Mouse (Mus musculus): ENCODE measurements around the gene Lypd6b. TPM values are rescaled to one million over a fixed set of nuclear protein-coding genes. Genes with fewer than 3 reads are reported as not detected.

Lypd6b gene
- polyA plus RNA-seq, 1 experiment from 2014 or later, result 0.92 TPM

DNA sequence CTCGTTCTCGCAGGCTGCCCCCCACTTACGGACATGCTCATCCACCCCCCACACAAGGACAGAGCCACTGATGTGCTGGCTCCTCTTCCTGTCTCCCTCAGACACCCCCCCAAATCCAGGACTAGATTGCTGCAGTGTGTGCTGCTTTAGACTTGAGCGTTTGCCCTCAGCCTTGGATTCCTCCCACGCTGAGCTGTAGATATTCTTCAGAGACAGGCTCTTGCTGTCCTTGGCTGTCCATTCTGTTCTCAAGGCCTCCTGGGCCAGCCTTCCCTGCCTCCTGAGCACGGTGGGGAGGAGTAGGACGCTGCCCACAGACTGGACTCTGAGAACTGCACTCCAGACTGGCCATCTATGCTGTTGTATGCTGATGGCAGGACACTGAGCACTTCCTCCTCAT is 40.5 kb upstream of the Lypd6b start:
- Histone ChIP-seq H3K9me3 (ENCODE audit: control insufficient read depth, low read length) (no peaks in the 10 kb centered on the region), H3K27ac (ENCODE audit: low read depth, low read length) (no peak overlapping the region), H3K4me3 (ENCODE audit: low read depth, low read length) (no peak overlapping the region), H3K4me1 (replicated peaks; ENCODE audit: control insufficient read depth, insufficient read depth, low read length) (no peaks in the 10 kb centered on the region), H3K4me2 (ENCODE audit: low read depth, low read length, severe bottlenecking) (no peak overlapping the region), H3K36me3 (ENCODE audit: control insufficient read depth, insufficient read depth, low read length) (peaks cover 7% of the 10 kb centered on the region; the same call in 1 of the 2 replicates), H3K27me3 (ENCODE audit: control insufficient read depth, insufficient read depth, low read length) (no peaks in the 10 kb centered on the region), H3K9ac (ENCODE audit: low read length) (no peak overlapping the region)
- 88% methylated on average over 7 of the region's 7 CpGs for WGBS
- DNase-seq (ENCODE audit: low spot score) (no peak), ATAC-seq (replicated peaks; ENCODE audit: low FRiP score) (no peak)

DNA sequence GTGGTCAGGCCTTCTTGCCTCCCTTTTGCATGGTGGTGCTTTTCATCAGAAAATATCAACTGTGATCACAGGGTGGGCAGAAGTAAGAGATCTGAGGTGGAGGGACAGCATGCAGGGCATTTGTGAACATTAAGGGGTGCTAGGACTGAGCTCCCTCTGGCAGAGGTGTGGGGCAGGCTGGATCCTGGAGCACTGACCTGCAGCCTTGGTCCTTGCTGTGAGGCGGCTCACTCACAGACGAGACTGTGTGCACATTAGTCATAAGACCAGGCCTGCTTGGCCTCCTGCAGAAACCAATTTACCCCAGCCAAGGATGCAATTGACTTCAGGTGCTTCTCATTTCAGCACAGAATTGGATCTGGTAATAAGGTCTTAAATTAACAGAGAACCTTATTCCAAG is 39.8 kb upstream of the Lypd6b start:
- Histone ChIP-seq H3K9me3 (ENCODE audit: control insufficient read depth, low read length) (no peaks in the 10 kb centered on the region), H3K36me3 (ENCODE audit: control insufficient read depth, insufficient read depth, low read length) (peaks cover 7% of the 10 kb centered on the region; the same call in 1 of the 2 replicates), H3K4me3 (ENCODE audit: low read depth, low read length) (no peak overlapping the region), H3K27me3 (ENCODE audit: control insufficient read depth, insufficient read depth, low read length) (no peaks in the 10 kb centered on the region), H3K27ac (ENCODE audit: low read depth, low read length) (no peak overlapping the region), H3K4me1 (replicated peaks; ENCODE audit: control insufficient read depth, insufficient read depth, low read length) (no peaks in the 10 kb centered on the region), H3K9ac (ENCODE audit: low read length) (no peak overlapping the region), H3K4me2 (ENCODE audit: low read depth, low read length, severe bottlenecking) (no peak overlapping the region)
- DNase-seq (ENCODE audit: low spot score), result no peak
- 75% methylated on average over 2 of the region's 2 CpGs for WGBS
- ATAC-seq (replicated peaks; ENCODE audit: low FRiP score), result no peak

DNA sequence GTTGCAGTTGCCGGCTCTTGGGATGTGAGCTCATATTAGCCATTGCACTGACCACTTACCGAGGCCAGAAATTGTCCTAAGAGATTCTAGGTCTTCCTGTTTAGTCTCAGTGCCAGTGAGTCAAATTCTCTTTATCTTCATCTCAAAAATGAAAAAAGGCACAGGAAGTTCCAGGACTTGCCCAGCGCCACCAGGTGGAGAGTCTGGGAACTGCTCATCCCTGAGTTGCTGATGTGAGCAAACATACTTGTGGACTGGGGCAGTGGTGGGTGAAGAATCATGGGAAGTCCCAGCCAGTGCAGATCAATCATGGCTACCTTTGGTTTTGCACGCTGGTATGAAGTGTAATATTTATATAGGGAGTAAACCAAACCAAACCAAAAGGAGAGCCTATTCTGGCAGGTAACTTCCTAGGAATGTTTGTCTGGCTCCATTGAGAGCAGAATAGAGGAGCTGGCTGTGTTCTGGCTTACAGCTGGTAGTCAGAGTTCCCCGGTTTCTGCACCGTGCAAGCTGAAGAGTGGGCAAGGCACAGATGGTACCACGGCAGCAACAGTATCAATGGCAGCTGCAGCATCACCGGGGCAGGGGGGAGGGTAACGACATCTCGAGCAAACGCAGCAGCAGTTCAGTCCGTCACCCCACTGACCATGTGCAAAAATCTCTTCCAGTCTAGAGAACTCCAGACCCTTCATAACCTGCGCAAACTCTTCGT is 38.7 kb upstream of the Lypd6b start:
- H3K27ac ChIP-seq (ENCODE audit: low read depth, low read length), result no peak overlapping the region
- peaks cover 7% of the 10 kb centered on the region; the same call in 1 of the 2 replicates for H3K36me3 ChIP-seq (ENCODE audit: control insufficient read depth, insufficient read depth, low read length)
- DNase-seq (ENCODE audit: low spot score) (peak; percentile 76), ATAC-seq (replicated peaks; ENCODE audit: low FRiP score) (no peak)
- no peaks in the 10 kb centered on the region for H3K4me1 ChIP-seq (replicated peaks; ENCODE audit: control insufficient read depth, insufficient read depth, low read length)
- no peak overlapping the region for H3K9ac ChIP-seq (ENCODE audit: low read length)
- H3K9me3 ChIP-seq (ENCODE audit: control insufficient read depth, low read length), result no peaks in the 10 kb centered on the region
- H3K4me3 ChIP-seq (ENCODE audit: low read depth, low read length), result no peak overlapping the region
- no peaks in the 10 kb centered on the region for H3K27me3 ChIP-seq (ENCODE audit: control insufficient read depth, insufficient read depth, low read length)
- 88% methylated on average over 14 of the region's 14 CpGs for WGBS
- no peak overlapping the region for H3K4me2 ChIP-seq (ENCODE audit: low read depth, low read length, severe bottlenecking)

DNA sequence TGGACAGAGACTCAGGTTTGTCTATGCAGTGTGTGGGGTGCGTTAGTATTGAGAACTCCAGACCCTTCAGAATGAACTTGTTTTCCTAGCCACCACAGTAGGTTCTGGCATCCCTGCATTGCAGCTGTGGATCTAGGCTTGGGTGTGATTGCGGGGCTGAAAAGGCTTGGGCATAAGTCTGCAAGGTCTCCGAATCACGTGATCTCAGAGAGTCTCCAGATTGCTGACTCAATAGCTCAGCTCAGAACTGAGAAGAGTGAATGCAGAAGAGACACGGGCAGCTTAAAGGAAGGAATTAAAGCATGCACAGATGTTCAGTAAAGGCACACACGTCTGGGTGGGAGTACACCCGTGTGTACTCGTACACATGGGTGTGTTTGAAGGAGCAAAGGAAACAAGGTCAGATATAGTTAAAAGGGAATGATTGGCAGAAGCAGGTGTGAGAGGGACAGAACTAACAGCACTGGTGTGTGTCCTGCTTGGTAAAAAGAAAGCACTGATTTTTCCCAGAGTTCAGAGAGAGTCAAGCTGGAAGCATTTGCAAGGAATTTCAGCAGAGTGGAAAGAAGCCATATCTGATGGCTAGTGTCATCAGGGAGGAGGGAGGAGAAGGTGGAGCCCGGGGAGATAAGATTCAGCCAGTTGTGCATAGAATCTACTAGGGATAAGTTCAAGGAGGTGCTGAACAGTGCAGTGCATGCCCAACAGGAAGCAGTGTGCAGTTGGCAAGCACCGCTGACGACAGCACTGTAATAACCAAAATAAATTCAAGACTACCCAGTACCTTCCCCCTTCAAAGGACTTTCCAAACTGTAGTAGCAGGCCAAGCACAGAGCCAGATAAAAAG is 37.5 kb upstream of the Lypd6b start:
- DNase-seq (ENCODE audit: low spot score) (no peak), ATAC-seq (replicated peaks; ENCODE audit: low FRiP score) (no peak)
- H3K9ac ChIP-seq (ENCODE audit: low read length), result no peak overlapping the region
- H3K4me1 ChIP-seq (replicated peaks; ENCODE audit: control insufficient read depth, insufficient read depth, low read length), result no peaks in the 10 kb centered on the region
- H3K36me3 ChIP-seq (ENCODE audit: control insufficient read depth, insufficient read depth, low read length), result peaks cover 7% of the 10 kb centered on the region; the same call in 1 of the 2 replicates
- no peak overlapping the region for H3K27ac ChIP-seq (ENCODE audit: low read depth, low read length)
- H3K4me2 ChIP-seq (ENCODE audit: low read depth, low read length, severe bottlenecking), result no peak overlapping the region
- H3K4me3 ChIP-seq (ENCODE audit: low read depth, low read length), result no peak overlapping the region
- 92% methylated on average over 11 of the region's 11 CpGs for WGBS
- H3K27me3 ChIP-seq (ENCODE audit: control insufficient read depth, insufficient read depth, low read length), result no peaks in the 10 kb centered on the region
- H3K9me3 ChIP-seq (ENCODE audit: control insufficient read depth, low read length), result no peaks in the 10 kb centered on the region

- WGBS, result 79% methylated on average over 10 of the region's 10 CpGs
- H3K4me2 ChIP-seq (ENCODE audit: low read depth, low read length, severe bottlenecking), result no peak overlapping the region
- peaks cover 7% of the 10 kb centered on the region; the same call in 1 of the 2 replicates for H3K36me3 ChIP-seq (ENCODE audit: control insufficient read depth, insufficient read depth, low read length)
- H3K27ac ChIP-seq (ENCODE audit: low read depth, low read length), result no peak overlapping the region
- ATAC-seq (replicated peaks; ENCODE audit: low FRiP score) (no peak), DNase-seq (ENCODE audit: low spot score) (no peak)
- no peak overlapping the region for H3K4me3 ChIP-seq (ENCODE audit: low read depth, low read length)
- H3K9ac ChIP-seq (ENCODE audit: low read length), result no peak overlapping the region
- H3K9me3 ChIP-seq (ENCODE audit: control insufficient read depth, low read length), result no peaks in the 10 kb centered on the region
- no peaks in the 10 kb centered on the region for H3K27me3 ChIP-seq (ENCODE audit: control insufficient read depth, insufficient read depth, low read length)
- H3K4me1 ChIP-seq (replicated peaks; ENCODE audit: control insufficient read depth, insufficient read depth, low read length), result no peaks in the 10 kb centered on the region
Observed at GRCm38 (mm10) chr2:49751544-49752210, 35.8 kb upstream of the Lypd6b start.

DNA sequence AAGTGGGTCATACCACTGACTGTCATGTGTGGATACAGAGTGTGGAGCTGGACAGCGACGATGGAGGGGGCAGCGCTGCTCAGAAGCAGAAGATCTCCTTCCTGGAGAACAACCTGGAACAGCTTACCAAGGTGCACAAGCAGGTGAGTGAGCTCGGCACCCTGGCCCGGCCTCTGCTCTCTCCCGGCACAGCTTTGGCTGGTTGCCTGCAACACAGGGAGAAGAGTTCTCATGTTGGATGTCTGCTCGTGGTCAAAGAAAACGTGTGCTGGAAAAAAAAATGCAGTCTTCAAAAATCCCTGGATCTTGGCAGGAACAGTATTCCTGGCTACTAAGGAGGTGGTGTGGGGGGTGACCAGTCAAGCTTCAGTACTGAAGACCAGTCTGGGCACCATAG is 35.3 kb upstream of the Lypd6b start:
- no peak overlapping the region for H3K9ac ChIP-seq (ENCODE audit: low read length)
- H3K4me3 ChIP-seq (ENCODE audit: low read depth, low read length), result no peak overlapping the region
- H3K36me3 ChIP-seq (ENCODE audit: control insufficient read depth, insufficient read depth, low read length), result peaks cover 5% of the 10 kb centered on the region; the same call in 1 of the 2 replicates

GRCm38 (mm10) chr2:49753062-49753461 is 34.4 kb upstream of the Lypd6b start:
- H3K4me2 ChIP-seq (ENCODE audit: low read depth, low read length, severe bottlenecking), result no peak overlapping the region
- ATAC-seq (replicated peaks; ENCODE audit: low FRiP score), result no peak
- no peaks in the 10 kb centered on the region for H3K27me3 ChIP-seq (ENCODE audit: control insufficient read depth, insufficient read depth, low read length)
- DNase-seq (ENCODE audit: low spot score), result no peak
- peaks cover 5% of the 10 kb centered on the region; the same call in 1 of the 2 replicates for H3K36me3 ChIP-seq (ENCODE audit: control insufficient read depth, insufficient read depth, low read length)
- H3K4me3 ChIP-seq (ENCODE audit: low read depth, low read length), result no peak overlapping the region
- WGBS, result 93% methylated on average over 3 of the region's 3 CpGs
- no peaks in the 10 kb centered on the region for H3K9me3 ChIP-seq (ENCODE audit: control insufficient read depth, low read length)
- no peak overlapping the region for H3K9ac ChIP-seq (ENCODE audit: low read length)
- H3K4me1 ChIP-seq (replicated peaks; ENCODE audit: control insufficient read depth, insufficient read depth, low read length), result no peaks in the 10 kb centered on the region
- no peak overlapping the region for H3K27ac ChIP-seq (ENCODE audit: low read depth, low read length)

More for the DNA sequence above, 35.3 kb upstream of the Lypd6b start:
- DNase-seq (ENCODE audit: low spot score) (no peak), ATAC-seq (replicated peaks; ENCODE audit: low FRiP score) (no peak)
- Histone ChIP-seq H3K9me3 (ENCODE audit: control insufficient read depth, low read length) (no peaks in the 10 kb centered on the region), H3K4me2 (ENCODE audit: low read depth, low read length, severe bottlenecking) (no peak overlapping the region), H3K4me1 (replicated peaks; ENCODE audit: control insufficient read depth, insufficient read depth, low read length) (no peaks in the 10 kb centered on the region), H3K27ac (ENCODE audit: low read depth, low read length) (no peak overlapping the region), H3K27me3 (ENCODE audit: control insufficient read depth, insufficient read depth, low read length) (no peaks in the 10 kb centered on the region)
- 95% methylated on average over 8 of the region's 8 CpGs for WGBS

DNA sequence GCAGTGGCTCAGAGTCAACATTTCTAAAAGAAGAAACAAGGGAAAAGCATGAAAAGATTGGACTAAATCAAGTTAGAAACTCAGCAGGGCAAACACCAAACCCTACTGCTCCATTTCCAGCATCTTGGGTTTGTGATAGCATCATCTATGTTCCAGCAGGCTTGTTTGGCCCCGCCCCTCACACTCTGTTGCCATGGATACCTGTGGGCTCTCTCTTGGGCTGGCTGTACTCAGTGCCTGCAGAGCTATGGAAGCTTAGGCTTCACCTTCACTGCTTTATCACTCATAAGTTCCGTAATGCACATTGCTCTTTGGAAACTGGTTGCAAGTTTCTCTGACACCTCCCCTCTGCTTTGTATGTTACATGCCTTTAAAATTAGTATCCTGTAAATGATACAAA is 32.4 kb upstream of the Lypd6b start:
- Histone ChIP-seq H3K27me3 (ENCODE audit: control insufficient read depth, insufficient read depth, low read length) (no peaks in the 10 kb centered on the region), H3K36me3 (ENCODE audit: control insufficient read depth, insufficient read depth, low read length) (no peaks in the 10 kb centered on the region; the same call in 1 of the 2 replicates), H3K9ac (ENCODE audit: low read length) (no peak overlapping the region), H3K4me3 (ENCODE audit: low read depth, low read length) (no peak overlapping the region), H3K4me2 (ENCODE audit: low read depth, low read length, severe bottlenecking) (no peak overlapping the region), H3K4me1 (replicated peaks; ENCODE audit: control insufficient read depth, insufficient read depth, low read length) (no peaks in the 10 kb centered on the region), H3K9me3 (ENCODE audit: control insufficient read depth, low read length) (no peaks in the 10 kb centered on the region), H3K27ac (ENCODE audit: low read depth, low read length) (no peak overlapping the region)
- peak; percentile 72 for DNase-seq (ENCODE audit: low spot score)
- peak; percentile 81 for ATAC-seq (replicated peaks; ENCODE audit: low FRiP score)
- 61% methylated on average over 2 of the region's 2 CpGs for WGBS
